Mouse (Mus musculus) ES-E14 (cell line): ENCODE results near the gene Sox9.

Experiments
- CHD2 ChIP-seq: IDR thresholded peaks from 2 replicates; pipeline ENCODE4 v1.6.1; 2014; ENCODE audit warnings: mild to moderate bottlenecking, low read depth, low read length, inconsistent platforms
- MAFK ChIP-seq: IDR thresholded peaks from 2 replicates; pipeline ENCODE4 v1.6.1; 2014; ENCODE audit warnings: mild to moderate bottlenecking, low read depth, low read length, inconsistent platforms; ENCODE audit not compliant: insufficient read depth
- ZC3H11A ChIP-seq: IDR thresholded peaks from 2 replicates; pipeline ENCODE4 v1.6.1; 2012; ENCODE audit warnings: low read depth, mild to moderate bottlenecking, inconsistent platforms, low read length, borderline replicate concordance
- ZNF384 ChIP-seq: IDR thresholded peaks from 2 replicates; pipeline ENCODE4 v1.6.1; 2012; ENCODE audit warnings: low read depth, low read length, inconsistent platforms

DNA sequence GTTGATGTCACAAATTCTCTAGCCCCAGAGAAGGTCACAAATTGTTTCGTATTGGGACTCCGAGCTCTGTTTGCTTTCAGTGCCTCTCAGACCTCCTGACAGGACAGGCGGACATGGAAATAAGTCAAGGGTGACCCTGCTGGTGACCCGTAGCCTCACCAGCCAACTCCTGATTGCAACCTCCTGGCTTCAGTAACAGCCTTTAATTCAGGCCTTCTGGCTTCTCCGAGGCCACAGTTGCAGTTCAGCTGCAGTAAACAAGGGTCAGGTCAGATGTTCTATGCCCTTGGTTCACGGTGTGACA is 45.0 kb downstream of the Sox9 start:
- no peak for TF ChIP-seq ZNF384
- TF ChIP-seq ZC3H11A, result no peak
- TF ChIP-seq CHD2, result no peak
- no peak for TF ChIP-seq MAFK
